Mouse (Mus musculus) megakaryocyte-erythroid progenitor cell, adult 5-6 weeks (primary cell): Measurements from ENCODE around the gene Kpna4. TPM values are rescaled to one million over a fixed set of nuclear protein-coding genes. Genes with fewer than 3 reads are reported as not detected.

ENCODE experiments used
- ATAC-seq: replicated peaks from 2 replicates; pipeline ENCODE4 v1.8.0; 2016; ENCODE audit warnings: mild to moderate bottlenecking, inconsistent platforms; ENCODE audit not compliant: severe bottlenecking, poor library complexity, low FRiP score, low TSS enrichment
- total RNA-seq, 2 experiments: library from RNA; stranded (forward) in 1 of 2; stranded (reverse) in 1 of 2; fragments of 200-1000, 215-1000 nt in 1 of 2; fragments of >200 nt in 1 of 2; fragmentation: Nextera tagmentation in 1 of 2; gene quantifications; 2 replicates each; pipeline ENCODE4 v1.2.3; 2014 to 2017

The Kpna4 gene
- total RNA-seq (2014; fragmentation: Nextera tagmentation) (42.1 and 50.2 TPM in 2 replicates), total RNA-seq (2017) (52.4 and 66.5 TPM in 2 replicates)

- peak; percentile 97 for ATAC-seq
Observed at GRCm38 (mm10) chr3:69126509-69127345, at the start of gene Kpna4. TSS of gene Kpna4 (minus strand) at chr3:69127113.

- ATAC-seq = no peak
Observed at GRCm38 (mm10) chr3:69175229-69175628, 48.3 kb upstream of the Kpna4 start.

- no peak for ATAC-seq
Observed at GRCm38 (mm10) chr3:69171123-69171522, 44.2 kb upstream of the Kpna4 start.

GRCm38 (mm10) chr3:69169796-69170195 lies 42.9 kb upstream of the Kpna4 start:
- ATAC-seq = no peak

GRCm38 (mm10) chr3:69168724-69169123 lies 41.8 kb upstream of the Kpna4 start:
- no peak for ATAC-seq

- ATAC-seq = no peak
Observed at GRCm38 (mm10) chr3:69163057-69163456, 36.1 kb upstream of the Kpna4 start.

- no peak for ATAC-seq
Observed at GRCm38 (mm10) chr3:69160429-69160828, 33.5 kb upstream of the Kpna4 start.

GRCm38 (mm10) chr3:69159501-69159900 lies 32.6 kb upstream of the Kpna4 start:
- ATAC-seq = no peak

- ATAC-seq = no peak
Observed at GRCm38 (mm10) chr3:69157886-69158285, 31.0 kb upstream of the Kpna4 start.

- ATAC-seq = no peak
Observed at GRCm38 (mm10) chr3:69156484-69156883, 29.6 kb upstream of the Kpna4 start.

GRCm38 (mm10) chr3:69154691-69155090 lies 27.8 kb upstream of the Kpna4 start:
- no peak for ATAC-seq

GRCm38 (mm10) chr3:69150921-69151320 lies 24.0 kb upstream of the Kpna4 start:
- ATAC-seq = no peak

- ATAC-seq = no peak
Observed at GRCm38 (mm10) chr3:69142372-69142994, 15.6 kb upstream of the Kpna4 start.

- no peak for ATAC-seq
Observed at GRCm38 (mm10) chr3:69140851-69141250, 13.9 kb upstream of the Kpna4 start.

GRCm38 (mm10) chr3:69136059-69136458 lies 9.1 kb upstream of the Kpna4 start:
- no peak for ATAC-seq

GRCm38 (mm10) chr3:69130973-69131372 lies 4.1 kb upstream of the Kpna4 start:
- no peak for ATAC-seq

- ATAC-seq = no peak
Observed at GRCm38 (mm10) chr3:69127693-69128092, 780 bp upstream of the Kpna4 start.

GRCm38 (mm10) chr3:69127346-69127678 lies 399 bp upstream of the Kpna4 start:
- peak; percentile 35; the same call in 1 of the 2 replicates for ATAC-seq

- peak; percentile 69 for ATAC-seq
Observed at GRCm38 (mm10) chr3:69125891-69126508, 913 bp downstream of the Kpna4 start.

- no peak for ATAC-seq
Observed at GRCm38 (mm10) chr3:69125461-69125860, 1.5 kb downstream of the Kpna4 start.
